Mouse (Mus musculus) bone marrow, adult 2 months (tissue): ENCODE data around the gene Tfr2.

Source experiments
- CTCF ChIP-seq: fragments of 200-500 bp; IDR thresholded peaks from 2 replicates; pipeline ENCODE4 v1.5.1; 2011; ENCODE audit warnings: low read length, control low read depth; ENCODE audit not compliant: control insufficient read depth, insufficient read depth
- POLR2A ChIP-seq: fragments of 200-500 bp; IDR thresholded peaks from 2 replicates; pipeline ENCODE4 v1.6.1; 2011; ENCODE audit warnings: low read depth, mild to moderate bottlenecking, control low read depth, low read length, borderline replicate concordance; ENCODE audit not compliant: control insufficient read depth

DNA sequence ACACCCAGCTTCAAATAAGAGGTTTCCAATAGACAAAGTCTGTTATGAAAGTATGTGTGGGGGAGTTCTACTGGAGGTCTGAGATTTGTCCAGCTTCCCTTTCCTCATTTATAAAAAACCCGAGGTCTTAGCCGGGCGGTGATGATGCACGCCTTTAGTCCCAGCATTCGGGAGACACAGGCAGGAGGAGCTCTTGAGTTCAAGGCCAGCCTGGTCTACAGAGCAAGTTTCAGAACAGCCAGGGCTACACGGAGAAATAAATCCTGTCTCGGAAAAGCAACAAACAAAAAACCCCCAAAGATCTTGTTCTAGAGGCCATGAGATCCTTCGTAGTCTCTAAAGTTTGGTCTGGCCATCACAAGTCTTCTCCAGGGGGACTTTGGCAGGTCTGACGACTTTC is 58.4 kb downstream of the Tfr2 start:
- TF ChIP-seq POLR2A (no peak), CTCF (no peak)
